Mouse (Mus musculus) olfactory bulb, adult 2 months (tissue): ENCODE data around the gene Opcml. TPM values are rescaled to one million over a fixed set of nuclear protein-coding genes. Genes with fewer than 3 reads are reported as not detected.

Experiments
- H3K27ac ChIP-seq: fragments of 200-500 bp; 2 replicates; pipeline ENCODE4 v1.5.1; 2012; ENCODE audit warnings: low read depth, low read length; ENCODE audit not compliant: insufficient read depth
- H3K4me1 ChIP-seq: fragments of 200-500 bp; 2 replicates; pipeline ENCODE4 v1.6.1; 2012; ENCODE audit warnings: low read length; ENCODE audit not compliant: control insufficient read depth, insufficient read depth
- H3K4me3 ChIP-seq: fragments of 200-500 bp; 2 replicates; pipeline ENCODE4 v1.5.1; 2012; ENCODE audit warnings: mild to moderate bottlenecking, low read depth, low read length, moderate library complexity; ENCODE audit not compliant: insufficient read depth
- CTCF ChIP-seq: fragments of 200-500 bp; IDR thresholded peaks from 2 replicates; pipeline ENCODE4 v1.5.1; 2012; ENCODE audit warnings: low read depth, mild to moderate bottlenecking, low read length, moderate library complexity; ENCODE audit not compliant: insufficient read depth
- POLR2A ChIP-seq: fragments of 200-500 bp; IDR thresholded peaks from 2 replicates; pipeline ENCODE4 v1.6.1; 2012; ENCODE audit warnings: mild to moderate bottlenecking, low read depth, low read length, moderate library complexity; ENCODE audit not compliant: insufficient read depth
- WGBS: fragments of 180-500 bp; shearing (Covaris S2); methylation state at CpG from one replicate; pipeline ENCODE4 v1.1.7; 2018; 5-methylcytosine and 5-hydroxymethylcytosine counted together
- polyA plus RNA-seq: library from polyadenylated mRNA; stranded (reverse); fragments of >200 nt; gene quantifications from 2 replicates; pipeline ENCODE4 v1.2.4, GENCODE M21; 2012; ENCODE audit warnings: low replicate concordance; ENCODE audit not compliant: missing spikeins, insufficient read depth, insufficient read length

The Opcml gene
- polyA plus RNA-seq, 1 experiment: not detected

- TF ChIP-seq CTCF: no peak
- no peak for TF ChIP-seq POLR2A
- WGBS: 35% methylated on average over 2 of the region's 2 CpGs
- H3K27ac ChIP-seq: no peak overlapping the region
- peaks cover 8% of the 10 kb centered on the region for H3K4me1 ChIP-seq
- no peak overlapping the region for H3K4me3 ChIP-seq
Observed at GRCm38 (mm10) chr9:27814161-27814560, 23.6 kb downstream of the Opcml start.

GRCm38 (mm10) chr9:27821197-27821596, 30.6 kb downstream of the Opcml start:
- TF ChIP-seq CTCF (no peak), POLR2A (no peak)
- Histone ChIP-seq H3K4me3 (no peak overlapping the region), H3K4me1 (peaks cover 5% of the 10 kb centered on the region), H3K27ac (no peak overlapping the region)
- WGBS: 81% methylated on average over 1 of the region's 1 CpGs

GRCm38 (mm10) chr9:27822681-27823080, 32.1 kb downstream of the Opcml start:
- WGBS: 90% methylated on average over 6 of the region's 6 CpGs
- Histone ChIP-seq H3K27ac (no peak overlapping the region), H3K4me1 (peaks cover 8% of the 10 kb centered on the region), H3K4me3 (no peak overlapping the region)
- TF ChIP-seq POLR2A (no peak), CTCF (no peak)

DNA sequence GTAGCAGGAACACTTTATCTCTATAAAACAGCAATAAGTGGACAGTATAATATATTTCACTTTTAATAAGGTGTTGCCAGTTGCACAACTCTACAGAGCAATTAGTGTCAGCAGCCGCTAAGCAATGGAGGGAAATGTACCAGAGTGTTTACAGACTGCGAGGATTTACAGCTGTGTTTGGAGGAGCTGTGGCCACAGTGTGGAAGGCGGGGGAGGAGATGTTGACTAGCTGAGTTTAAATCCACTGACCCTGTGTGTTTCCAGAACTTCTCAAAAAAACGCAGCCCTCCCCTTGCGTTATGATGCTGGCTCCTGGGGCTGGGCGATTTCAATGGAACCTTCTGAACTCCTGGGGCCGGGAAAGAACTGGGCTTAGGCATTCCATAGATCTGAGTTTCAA, 33.8 kb downstream of the Opcml start:
- Histone ChIP-seq H3K4me1 (peaks cover 6% of the 10 kb centered on the region; the same call in 1 of the 2 replicates), H3K27ac (no peak overlapping the region), H3K4me3 (no peak overlapping the region)
- WGBS: 62% methylated on average over 7 of the region's 7 CpGs
- TF ChIP-seq CTCF: no peak
- no peak for TF ChIP-seq POLR2A

DNA sequence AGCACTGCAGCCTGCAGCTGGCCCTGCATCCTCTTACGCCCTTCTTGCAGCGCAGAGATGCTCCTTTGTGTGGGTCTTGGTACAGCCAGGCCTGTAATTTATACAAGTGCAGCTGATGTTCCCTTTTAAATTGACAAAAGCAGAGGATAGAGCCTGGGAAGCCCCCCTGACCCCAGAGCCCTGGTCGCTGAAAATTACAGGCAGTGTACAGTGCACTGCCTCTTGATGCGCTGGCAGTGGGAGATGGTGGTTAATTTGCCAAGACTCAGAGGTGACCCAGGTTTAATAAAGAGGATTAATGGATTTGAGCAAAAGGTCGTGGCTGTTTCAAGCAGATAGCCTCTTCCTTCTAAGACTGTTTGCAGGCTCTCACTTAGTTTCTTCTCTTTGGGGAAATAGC, 39.9 kb downstream of the Opcml start:
- Histone ChIP-seq H3K27ac (0 out of 2 replicates have a peak overlapping the region, but pooled peaks have one; percentile 27), H3K4me1 (peaks cover 11% of the 10 kb centered on the region), H3K4me3 (no peak overlapping the region)
- WGBS: 65% methylated on average over 5 of the region's 5 CpGs
- TF ChIP-seq CTCF (no peak), POLR2A (no peak)

- TF ChIP-seq POLR2A: no peak
- no peak for TF ChIP-seq CTCF
- Histone ChIP-seq H3K27ac (no peak overlapping the region), H3K4me1 (peaks cover 7% of the 10 kb centered on the region), H3K4me3 (no peak overlapping the region)
- 77% methylated on average over 5 of the region's 5 CpGs for WGBS
Observed at GRCm38 (mm10) chr9:27842806-27843205, 52.2 kb downstream of the Opcml start.

GRCm38 (mm10) chr9:27871624-27872023, 81.0 kb downstream of the Opcml start:
- WGBS: 47% methylated on average over 3 of the region's 3 CpGs
- no peaks in the 10 kb centered on the region for H3K4me1 ChIP-seq
- H3K4me3 ChIP-seq: no peak overlapping the region
- H3K27ac ChIP-seq: no peak overlapping the region
- TF ChIP-seq POLR2A (no peak), CTCF (no peak)

DNA sequence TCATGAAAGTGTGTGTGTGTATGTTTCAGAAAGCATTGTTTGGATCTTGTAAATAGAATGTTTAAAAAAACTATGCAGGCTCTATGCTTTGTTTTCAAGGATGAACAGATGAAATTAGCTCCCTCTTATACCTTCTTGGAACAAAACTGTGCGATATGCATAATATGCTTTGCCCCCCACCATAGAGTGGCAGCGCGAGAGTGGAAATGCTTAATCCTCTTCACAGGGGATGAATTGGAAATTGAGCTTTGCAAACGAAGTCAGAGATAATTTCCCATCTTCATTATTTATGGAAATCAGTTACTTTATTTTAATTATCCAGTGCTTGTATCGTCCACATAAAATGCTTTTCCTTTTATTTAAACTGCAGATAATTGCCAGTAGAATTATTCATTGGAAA, 99.1 kb downstream of the Opcml start:
- Histone ChIP-seq H3K27ac (no peak overlapping the region), H3K4me1 (no peaks in the 10 kb centered on the region), H3K4me3 (no peak overlapping the region)
- WGBS: 61% methylated on average over 5 of the region's 5 CpGs
- TF ChIP-seq CTCF: no peak
- TF ChIP-seq POLR2A: no peak

DNA sequence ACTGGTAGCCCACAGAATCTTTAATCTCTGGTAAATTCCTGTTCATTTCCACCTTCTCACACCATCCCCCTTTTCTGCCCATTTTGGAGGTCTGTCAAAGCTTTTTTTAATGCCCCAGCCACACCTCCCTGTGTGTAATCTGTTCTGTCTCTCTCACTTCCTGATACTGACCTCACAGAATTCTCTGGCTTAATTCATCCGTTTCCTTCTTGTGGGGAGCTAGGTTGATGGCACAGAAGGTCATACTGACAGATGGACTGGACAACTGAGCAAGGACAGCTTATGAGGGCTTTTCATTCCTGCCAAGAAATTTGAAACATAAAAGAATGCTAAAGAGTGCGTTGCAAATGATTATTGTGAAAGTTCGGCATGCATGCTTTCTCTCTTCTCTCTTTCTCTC, 126.7 kb downstream of the Opcml start:
- Histone ChIP-seq H3K27ac (no peak overlapping the region), H3K4me3 (no peak overlapping the region), H3K4me1 (peaks cover 2% of the 10 kb centered on the region; the same call in 1 of the 2 replicates)
- no peak for TF ChIP-seq POLR2A
- no peak for TF ChIP-seq CTCF
- WGBS: 68% methylated on average over 3 of the region's 3 CpGs

GRCm38 (mm10) chr9:27923495-27923894, 132.9 kb downstream of the Opcml start:
- Histone ChIP-seq H3K27ac (no peak overlapping the region), H3K4me3 (no peak overlapping the region), H3K4me1 (peaks cover 2% of the 10 kb centered on the region; the same call in 1 of the 2 replicates)
- WGBS: 88% methylated on average over 1 of the region's 1 CpGs
- TF ChIP-seq POLR2A (no peak), CTCF (no peak)
